Mouse (Mus musculus) ES-E14 (cell line): ENCODE data around the gene Fam155a. TPM values are rescaled to one million over a fixed set of nuclear protein-coding genes. Genes with fewer than 3 reads are reported as not detected.

ENCODE experiments used
- DNase-seq: peaks from one replicate; pipeline ENCODE4 v3.0.0-alpha.2; 2013; ENCODE audit warnings: low read depth, low spot score
- H3K27ac ChIP-seq: 2 replicates; pipeline ENCODE4 v1.5.1; 2012; ENCODE audit warnings: low read depth, mild to moderate bottlenecking, low read length, moderate library complexity, mixed read lengths; ENCODE audit not compliant: poor library complexity, insufficient read depth, severe bottlenecking
- H3K36me3 ChIP-seq: 2 replicates; pipeline ENCODE4 v1.6.1; 2012; ENCODE audit warnings: mild to moderate bottlenecking, low read length, moderate library complexity, mixed read lengths; ENCODE audit not compliant: control insufficient read depth, poor library complexity, insufficient read depth, severe bottlenecking
- H3K4me1 ChIP-seq, 2 experiments: fragments of 150-350 bp in 1 of 2; sonication (generic) in 1 of 2; 2 replicates each; pipeline ENCODE4 v1.6.1; 2012; ENCODE audit warnings: low read length in 2 of 2, mild to moderate bottlenecking in 1 of 2, mixed read lengths in 1 of 2; ENCODE audit not compliant: control insufficient read depth in 2 of 2, insufficient read depth in 2 of 2, poor library complexity in 1 of 2
- H3K4me3 ChIP-seq, 2 experiments: fragments of 150-350 bp in 1 of 2; sonication (generic) in 1 of 2; 2 replicates each; pipeline ENCODE4 v1.5.1; 2012; ENCODE audit warnings: low read length in 2 of 2, low read depth in 1 of 2, mild to moderate bottlenecking in 1 of 2, mixed read lengths in 1 of 2; ENCODE audit not compliant: insufficient read depth in 1 of 2, poor library complexity in 1 of 2, severe bottlenecking in 1 of 2
- H3K9ac ChIP-seq: 2 replicates; pipeline ENCODE4 v1.6.1; 2012; ENCODE audit warnings: low read depth, mild to moderate bottlenecking, low read length, mixed read lengths; ENCODE audit not compliant: poor library complexity, insufficient read depth, severe bottlenecking
- H3K9me3 ChIP-seq: fragments of 150-350 bp; sonication (generic); 2 replicates; pipeline ENCODE4 v1.6.1; 2012; ENCODE audit warnings: low read depth, mild to moderate bottlenecking, low read length; ENCODE audit not compliant: control insufficient read depth, insufficient read depth
- CHD2 ChIP-seq: IDR thresholded peaks from 2 replicates; pipeline ENCODE4 v1.6.1; 2014; ENCODE audit warnings: mild to moderate bottlenecking, low read depth, low read length, inconsistent platforms
- HCFC1 ChIP-seq: IDR thresholded peaks from 2 replicates; pipeline ENCODE4 v1.6.1; 2012; ENCODE audit warnings: low read length, inconsistent platforms, borderline replicate concordance; ENCODE audit not compliant: insufficient read depth
- MAFK ChIP-seq: IDR thresholded peaks from 2 replicates; pipeline ENCODE4 v1.6.1; 2014; ENCODE audit warnings: mild to moderate bottlenecking, low read depth, low read length, inconsistent platforms; ENCODE audit not compliant: insufficient read depth
- ZC3H11A ChIP-seq: IDR thresholded peaks from 2 replicates; pipeline ENCODE4 v1.6.1; 2012; ENCODE audit warnings: low read depth, mild to moderate bottlenecking, inconsistent platforms, low read length, borderline replicate concordance
- ZNF384 ChIP-seq: IDR thresholded peaks from 2 replicates; pipeline ENCODE4 v1.6.1; 2012; ENCODE audit warnings: low read depth, low read length, inconsistent platforms
- in situ Hi-C, 2 experiments: fragments of 600-800 bp; cut with MboI; formaldehyde crosslinking; loops; one replicate each; pipeline ENCODE4 v1.15.1; 2025; ENCODE audit warnings: low sequenced_read_pairs in 2 of 2, inconsistent platforms in 1 of 2; ENCODE audit not compliant: unreplicated experiment in 2 of 2
- total RNA-seq: library from RNA; depleted of rRNA; stranded (reverse); fragments of 300-350 nt; gene quantifications from 2 replicates; pipeline ENCODE4 v1.2.3, GENCODE M21; 2012

The Fam155a gene
- total RNA-seq, 1 experiment: 0.04 TPM

- Histone ChIP-seq H3K36me3 (no peaks in the 10 kb centered on the region), H3K9me3 (no peaks in the 10 kb centered on the region), H3K4me3 (no peak overlapping the region), H3K4me1 (no peaks in the 10 kb centered on the region; a peak in 1 of 4 replicates), H3K9ac (no peak overlapping the region), H3K27ac (no peak overlapping the region)
- DNase-seq: no peak
- in situ Hi-C loops: loop anchor here in 1 of 2 experiments (5.0 kb wide), 1 partner anchor 342 kb away; no protein-coding TSS in a partner anchor
- TF ChIP-seq CHD2 (no peak), ZNF384 (no peak), ZC3H11A (no peak), MAFK (no peak), HCFC1 (no peak)
These were observed 201.3 kb downstream of the Fam155a start for GRCm38 (mm10) chr8:9569516-9570170.

GRCm38 (mm10) chr8:9549199-9549598 lies 221.8 kb downstream of the Fam155a start:
- Histone ChIP-seq H3K9me3 (no peaks in the 10 kb centered on the region), H3K9ac (no peak overlapping the region), H3K27ac (no peak overlapping the region), H3K36me3 (no peaks in the 10 kb centered on the region), H3K4me3 (no peak overlapping the region), H3K4me1 (no peaks in the 10 kb centered on the region)
- in situ Hi-C loops: no loop called here
- no peak for DNase-seq
- TF ChIP-seq HCFC1 (no peak), CHD2 (no peak)

GRCm38 (mm10) chr8:9547558-9547954 lies 223.4 kb downstream of the Fam155a start:
- no peaks in the 10 kb centered on the region for H3K36me3 ChIP-seq
- TF ChIP-seq CHD2 (no peak), ZNF384 (no peak), MAFK (no peak), HCFC1 (no peak), ZC3H11A (no peak)
- no peaks in the 10 kb centered on the region for H3K4me1 ChIP-seq
- DNase-seq: no peak
- in situ Hi-C loops: no loop called here
- no peaks in the 10 kb centered on the region for H3K9me3 ChIP-seq
- H3K4me3 ChIP-seq: no peak overlapping the region
- no peak overlapping the region for H3K27ac ChIP-seq
- H3K9ac ChIP-seq: no peak overlapping the region

- TF ChIP-seq ZNF384 (no peak), ZC3H11A (no peak)
- Histone ChIP-seq H3K4me3 (no peak overlapping the region), H3K9ac (no peak overlapping the region), H3K27ac (no peak overlapping the region), H3K4me1 (no peaks in the 10 kb centered on the region), H3K9me3 (no peaks in the 10 kb centered on the region), H3K36me3 (no peaks in the 10 kb centered on the region)
- DNase-seq: no peak
- in situ Hi-C loops: no loop called here
These were observed 223.9 kb downstream of the Fam155a start for GRCm38 (mm10) chr8:9546919-9547557.

GRCm38 (mm10) chr8:9546429-9546828 lies 224.5 kb downstream of the Fam155a start:
- Histone ChIP-seq H3K4me3 (no peak overlapping the region), H3K36me3 (no peaks in the 10 kb centered on the region), H3K27ac (no peak overlapping the region), H3K9ac (no peak overlapping the region), H3K9me3 (no peaks in the 10 kb centered on the region), H3K4me1 (no peaks in the 10 kb centered on the region)
- TF ChIP-seq MAFK (no peak), ZC3H11A (no peak), ZNF384 (no peak), CHD2 (no peak), HCFC1 (no peak)
- in situ Hi-C loops: no loop called here
- DNase-seq: no peak
